Mouse (Mus musculus) retina, adult 2 months (tissue): Measurements from ENCODE around the gene Pdlim4.

Experiments
- DNase-seq: peaks from one replicate; pipeline ENCODE4 v3.0.0-alpha.2; 2012; ENCODE audit warnings: low read depth, low spot score

The Pdlim4 gene

DNA sequence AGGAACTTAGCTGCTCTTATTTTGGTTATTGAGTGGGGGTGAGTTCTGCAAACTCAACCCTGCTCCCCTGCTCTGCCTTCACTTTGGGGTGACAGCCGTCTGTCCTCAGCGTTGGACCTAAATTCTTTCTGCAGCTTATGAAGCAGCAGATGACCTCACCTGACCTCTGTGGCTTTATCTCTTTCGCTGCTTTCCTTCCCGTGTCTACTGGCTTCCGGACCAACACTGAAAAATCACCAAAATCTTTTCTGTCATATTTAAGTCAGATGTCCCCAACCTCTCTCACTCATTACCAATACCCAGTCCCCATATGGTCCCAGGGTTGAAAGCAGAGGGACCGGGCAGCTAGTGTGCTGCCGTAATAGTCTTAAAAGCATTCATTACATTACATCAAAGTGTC lies 23.4 kb upstream of the Pdlim4 start:
- no peak for DNase-seq

- DNase-seq = no peak
These were observed 22.9 kb upstream of the Pdlim4 start for GRCm38 (mm10) chr11:54091726-54092125.

- DNase-seq = no peak
These were observed 21.5 kb upstream of the Pdlim4 start for GRCm38 (mm10) chr11:54090091-54090879.

DNA sequence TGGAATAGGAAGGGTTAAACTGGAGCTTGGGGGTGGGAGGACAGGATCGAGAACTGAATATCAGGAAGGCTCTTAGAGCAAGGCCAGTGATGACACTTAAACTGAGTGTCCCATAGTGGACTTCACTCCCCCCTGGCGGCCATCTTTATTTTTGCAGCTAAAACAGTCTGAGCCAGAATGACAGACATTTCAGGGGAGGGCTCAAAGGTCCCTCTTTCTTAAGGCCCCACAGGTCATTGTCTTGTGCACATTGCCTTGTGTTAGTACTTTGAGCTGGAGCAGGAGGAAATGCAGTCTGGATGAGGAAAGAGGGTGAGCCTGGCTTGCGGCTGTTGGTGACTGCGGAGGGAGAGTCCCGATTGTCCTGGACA lies 20.1 kb upstream of the Pdlim4 start:
- DNase-seq = no peak

GRCm38 (mm10) chr11:54088253-54088946 lies 19.6 kb upstream of the Pdlim4 start:
- DNase-seq = no peak

DNA sequence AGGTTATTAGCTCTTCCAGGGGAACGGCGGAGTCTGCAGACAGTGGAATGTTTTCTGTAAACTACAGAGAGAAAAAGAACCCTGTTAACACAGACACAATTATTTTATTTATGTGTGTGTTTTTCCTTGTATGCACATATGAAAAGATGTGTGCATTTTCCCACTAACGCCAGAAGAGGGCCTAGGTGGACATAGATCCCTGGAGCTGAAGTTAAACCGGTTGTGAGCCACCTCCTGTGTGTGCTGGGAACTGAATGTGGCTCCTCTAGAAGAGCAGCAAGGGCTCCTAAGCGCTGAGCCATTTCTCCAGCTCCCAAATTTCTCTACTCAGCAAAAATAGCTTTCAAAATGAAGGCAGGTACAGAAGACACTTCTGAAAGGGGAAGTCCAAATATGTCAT lies 17.0 kb upstream of the Pdlim4 start:
- no peak for DNase-seq

DNA sequence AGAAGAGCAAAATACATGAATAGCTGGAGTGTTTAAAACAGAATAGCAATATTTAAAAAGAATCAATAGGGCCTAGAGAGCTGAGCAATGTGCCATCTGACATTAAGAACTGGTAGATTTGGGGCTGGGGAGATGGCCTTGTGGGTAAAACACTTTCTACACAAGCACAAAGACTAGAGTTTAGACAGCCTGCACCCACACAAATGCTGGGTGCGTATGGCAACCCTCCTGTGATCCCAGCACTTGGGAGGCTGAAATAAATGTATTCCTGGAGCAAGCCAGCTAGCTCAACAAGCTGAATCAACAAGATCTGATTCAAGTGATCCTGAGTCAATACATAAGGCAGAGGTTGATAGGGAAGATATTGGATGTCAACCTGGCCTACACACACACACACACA lies 16.2 kb upstream of the Pdlim4 start:
- no peak for DNase-seq

DNA sequence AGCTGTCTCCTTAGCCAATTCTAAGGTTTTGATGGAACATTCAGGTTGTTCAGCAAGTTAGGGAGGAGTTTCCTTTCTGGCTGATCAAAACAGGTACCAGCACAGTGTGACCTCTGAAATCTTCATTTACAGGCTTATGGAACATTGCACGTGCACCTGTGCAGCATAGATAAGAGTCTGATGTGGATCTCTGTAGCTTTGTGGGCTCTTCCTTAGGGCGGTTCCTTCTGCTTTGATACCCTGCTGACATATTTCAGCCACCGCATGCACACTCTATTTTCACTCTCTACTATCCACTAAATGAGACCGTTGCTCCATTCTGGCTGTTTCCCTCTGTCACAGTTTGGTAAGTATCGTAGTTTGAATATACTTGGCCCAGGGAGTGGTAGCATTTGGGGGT lies 13.9 kb upstream of the Pdlim4 start:
- DNase-seq = no peak

- DNase-seq = no peak
These were observed 11.6 kb upstream of the Pdlim4 start for GRCm38 (mm10) chr11:54080435-54080834.

DNA sequence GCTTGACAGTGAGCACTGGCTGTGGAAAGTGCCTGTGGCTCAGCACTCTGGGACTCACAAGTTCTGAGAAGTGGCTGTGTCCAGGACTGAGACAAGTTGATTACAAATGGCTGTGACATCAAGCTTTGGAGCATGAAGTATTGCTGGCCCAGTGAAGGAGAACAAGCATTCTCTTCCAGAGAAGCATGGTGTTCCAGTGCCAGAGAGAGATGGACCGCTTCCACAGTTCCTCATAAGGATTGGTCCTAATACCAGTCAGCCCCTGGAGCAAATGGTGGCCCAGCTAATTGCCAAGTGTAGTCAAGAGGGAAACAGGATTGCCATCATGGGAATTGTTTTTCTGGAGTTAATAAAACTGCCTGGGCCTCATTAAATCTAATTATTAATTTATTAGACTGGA lies 7.3 kb upstream of the Pdlim4 start:
- no peak for DNase-seq

GRCm38 (mm10) chr11:54075353-54075752 lies 6.5 kb upstream of the Pdlim4 start:
- no peak for DNase-seq

DNA sequence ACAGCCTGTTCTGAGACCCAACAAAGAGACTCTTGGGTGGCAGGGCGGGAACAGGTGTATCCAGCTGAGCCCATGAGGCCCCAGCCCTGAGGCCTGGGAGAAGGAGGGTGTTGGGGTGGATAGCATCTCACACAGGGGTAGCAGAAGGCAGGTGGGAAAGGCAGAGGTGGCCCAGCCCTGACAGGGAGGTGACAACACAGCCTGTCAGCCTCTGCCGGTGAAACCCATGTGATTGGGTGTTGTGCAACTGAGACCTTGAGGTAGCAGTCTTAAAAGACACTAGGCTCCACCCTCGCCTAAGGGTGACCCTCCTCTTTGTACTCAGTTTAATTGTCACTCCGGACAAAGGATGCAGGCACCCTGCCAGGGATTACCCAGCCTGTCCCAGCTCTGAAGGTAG lies 4.5 kb upstream of the Pdlim4 start:
- DNase-seq = no peak

- no peak for DNase-seq
These were observed 3.1 kb upstream of the Pdlim4 start for GRCm38 (mm10) chr11:54071726-54072445.

GRCm38 (mm10) chr11:54067996-54068519 lies 756 bp downstream of the Pdlim4 start:
- no peak for DNase-seq

- no peak for DNase-seq
These were observed 1.4 kb downstream of the Pdlim4 start for GRCm38 (mm10) chr11:54067318-54067995.

DNA sequence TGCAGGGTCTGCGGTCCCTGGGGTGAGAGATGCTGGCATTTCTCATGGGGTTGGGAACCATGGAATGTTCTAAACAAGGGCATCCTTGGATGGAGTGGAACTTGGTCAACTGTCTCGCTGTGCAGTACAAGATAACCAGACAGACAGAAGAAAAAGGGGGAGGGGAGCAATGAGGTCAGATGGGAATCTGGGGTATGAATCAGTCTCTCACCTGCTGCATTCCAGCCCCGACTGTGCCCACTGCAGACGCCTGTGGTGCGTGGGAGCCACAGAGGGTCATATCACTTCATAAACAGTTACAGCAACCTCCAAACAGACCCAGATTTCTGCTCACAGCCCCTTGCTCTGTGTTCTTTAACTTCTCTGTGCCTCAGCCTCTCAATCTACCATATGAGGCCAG lies 2.4 kb downstream of the Pdlim4 start:
- DNase-seq = no peak

GRCm38 (mm10) chr11:54065915-54066178 lies 3.0 kb downstream of the Pdlim4 start:
- no peak for DNase-seq

GRCm38 (mm10) chr11:54065106-54065914 lies 3.5 kb downstream of the Pdlim4 start:
- no peak for DNase-seq

DNA sequence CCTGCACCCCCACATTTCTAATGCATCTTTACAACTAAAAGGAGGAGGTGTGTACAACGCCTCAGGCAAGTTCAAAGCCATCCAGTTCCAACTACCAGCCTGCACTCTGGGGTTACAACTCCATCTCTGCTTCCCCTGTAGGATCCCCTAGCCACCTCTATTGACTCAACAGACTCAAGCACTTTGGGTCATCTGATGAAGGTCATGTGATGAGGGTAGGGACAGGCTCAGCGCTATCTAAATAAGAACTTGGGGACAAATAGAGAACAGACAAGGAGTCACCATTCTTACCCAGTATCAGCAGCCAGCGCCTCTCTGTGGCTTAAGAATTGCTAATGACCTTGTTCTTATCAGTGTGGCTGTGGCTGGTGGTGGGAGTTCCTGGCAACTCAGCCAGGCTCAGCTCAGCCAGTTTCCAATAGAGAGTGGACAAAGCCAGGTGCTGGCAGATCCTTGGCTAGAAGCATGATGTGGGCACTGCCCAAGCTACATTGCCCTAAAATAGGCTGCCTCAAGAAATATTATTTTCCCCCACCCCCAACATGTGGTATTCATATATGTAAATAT lies 4.3 kb downstream of the Pdlim4 start:
- DNase-seq = no peak

- DNase-seq = no peak
These were observed 5.4 kb downstream of the Pdlim4 start for GRCm38 (mm10) chr11:54063472-54063775.
